Mouse (Mus musculus): ENCODE measurements around the gene Prss36.

GRCm38 (mm10) chr7:127946470-127947023 lies at the start of gene Prss36:
- TF ChIP-seq EP300 (optimal IDR thresholded peaks at IDR 0.05) (no peak), CTCF (IDR thresholded peaks at IDR 0.05; ENCODE audit: low read depth) (0 out of 2 replicates have a peak, but pooled peaks have one; percentile 5)

All from stomach, postnatal 0 days (tissue).